Mouse (Mus musculus) midbrain, embryonic 13.5 days (tissue): ENCODE results near the gene Znhit3. TPM values are rescaled to one million over a fixed set of nuclear protein-coding genes. Genes with fewer than 3 reads are reported as not detected.

Experiments used
- ATAC-seq: fragments of 200-750 bp; cut with Nextera tagmentation; 2 replicates; pipeline ENCODE4 v1.8.0; 2017; ENCODE audit warnings: mild to moderate bottlenecking, moderate TSS enrichment, moderate library complexity
- H3K27ac ChIP-seq: fragments of 300-500 bp; sonication (generic); 2 replicates; pipeline ENCODE4 v1.5.1; 2015; ENCODE audit warnings: inconsistent platforms, mild to moderate bottlenecking, moderate library complexity
- H3K27me3 ChIP-seq: fragments of 300-500 bp; sonication (generic); 2 replicates; pipeline ENCODE4 v1.6.1; 2015; ENCODE audit warnings: mild to moderate bottlenecking, inconsistent platforms
- H3K36me3 ChIP-seq: fragments of 300-500 bp; sonication (generic); 2 replicates; pipeline ENCODE4 v1.6.1; 2015; ENCODE audit warnings: mild to moderate bottlenecking, inconsistent platforms
- H3K4me1 ChIP-seq: fragments of 300-500 bp; sonication (generic); replicated peaks from 2 replicates; pipeline ENCODE4 v1.6.1; 2015; ENCODE audit warnings: inconsistent platforms
- H3K4me2 ChIP-seq: fragments of 300-500 bp; sonication (generic); replicated peaks from 2 replicates; pipeline ENCODE4 v1.6.1; 2015; ENCODE audit warnings: moderate library complexity, mild to moderate bottlenecking, inconsistent platforms
- H3K4me3 ChIP-seq: fragments of 300-500 bp; sonication (generic); replicated peaks from 2 replicates; pipeline ENCODE4 v1.5.1; 2015; ENCODE audit warnings: mild to moderate bottlenecking, inconsistent platforms
- H3K9ac ChIP-seq: fragments of 300-500 bp; sonication (generic); replicated peaks from 2 replicates; pipeline ENCODE4 v1.6.1; 2015; ENCODE audit warnings: mild to moderate bottlenecking, inconsistent platforms
- H3K9me3 ChIP-seq: fragments of 300-500 bp; sonication (generic); 2 replicates; pipeline ENCODE4 v1.6.1; 2016; ENCODE audit warnings: mild to moderate bottlenecking, inconsistent platforms
- WGBS: fragments of 180-500 bp; shearing (Covaris S2); methylation state at CpG from one replicate; pipeline ENCODE4 v1.1.7; 2015; 5-methylcytosine and 5-hydroxymethylcytosine counted together
- polyA plus RNA-seq: library from polyadenylated mRNA; unstranded; fragments of >200 nt; fragmentation: Nextera tagmentation; extraction: Ambion mirVana; gene quantifications from 2 replicates; pipeline ENCODE4 v1.2.1, GENCODE M21; 2015

Znhit3 gene
- polyA plus RNA-seq, result 67.4 and 68.1 TPM in 2 replicates

GRCm38 (mm10) chr11:84916053-84916702, at the start of gene Znhit3:
TSS of gene Znhit3 (minus strand) at chr11:84916366.
- Histone ChIP-seq H3K9me3 (no peaks in the 10 kb centered on the region), H3K9ac (peak within 1 kb of the TSS; percentile 77), H3K4me2 (peak within 1 kb of the TSS; percentile 71), H3K4me1 (peaks cover 23% of the 10 kb centered on the region), H3K36me3 (peaks cover 28% of the 10 kb centered on the region), H3K27ac (no peak within 1 kb of the TSS), H3K27me3 (no peaks in the 10 kb centered on the region), H3K4me3 (peak within 1 kb of the TSS; percentile 79)
- 3% methylated on average over 34 of the region's 34 CpGs for WGBS
- ATAC-seq, result peak; percentile 91

- Histone ChIP-seq H3K4me3 (no peak overlapping the region), H3K27me3 (peaks cover 25% of the 10 kb centered on the region), H3K9me3 (no peaks in the 10 kb centered on the region), H3K27ac (no peak overlapping the region), H3K4me1 (peaks cover 29% of the 10 kb centered on the region), H3K9ac (no peak overlapping the region), H3K36me3 (no peaks in the 10 kb centered on the region), H3K4me2 (no peak overlapping the region)
- WGBS, result 94% methylated on average over 3 of the region's 3 CpGs
- no peak for ATAC-seq
Measured at GRCm38 (mm10) chr11:84963556-84963955, 47.4 kb upstream of the Znhit3 start.

- H3K27ac ChIP-seq, result no peak overlapping the region
Measured at GRCm38 (mm10) chr11:84962536-84962935, 46.4 kb upstream of the Znhit3 start.

GRCm38 (mm10) chr11:84961571-84961970, 45.4 kb upstream of the Znhit3 start:
- 79% methylated on average over 4 of the region's 4 CpGs for WGBS
- peaks cover 45% of the 10 kb centered on the region for H3K27me3 ChIP-seq
- H3K9me3 ChIP-seq, result no peaks in the 10 kb centered on the region
- H3K4me1 ChIP-seq, result peaks cover 29% of the 10 kb centered on the region
- H3K27ac ChIP-seq, result no peak overlapping the region
- no peak overlapping the region for H3K9ac ChIP-seq
- no peak overlapping the region for H3K4me2 ChIP-seq
- H3K4me3 ChIP-seq, result no peak overlapping the region
- no peak for ATAC-seq
- H3K36me3 ChIP-seq, result no peaks in the 10 kb centered on the region

More at GRCm38 (mm10) chr11:84962536-84962935, 46.4 kb upstream of the Znhit3 start:
- Histone ChIP-seq H3K9me3 (no peaks in the 10 kb centered on the region), H3K4me3 (no peak overlapping the region), H3K36me3 (no peaks in the 10 kb centered on the region), H3K9ac (no peak overlapping the region), H3K4me1 (peaks cover 33% of the 10 kb centered on the region), H3K4me2 (no peak overlapping the region), H3K27me3 (peaks cover 35% of the 10 kb centered on the region)
- no peak for ATAC-seq
- 87% methylated on average over 4 of the region's 4 CpGs for WGBS

GRCm38 (mm10) chr11:84960780-84961179, 44.6 kb upstream of the Znhit3 start:
- Histone ChIP-seq H3K27me3 (peaks cover 53% of the 10 kb centered on the region), H3K27ac (no peak overlapping the region), H3K4me1 (peaks cover 26% of the 10 kb centered on the region), H3K4me3 (no peak overlapping the region), H3K9me3 (no peaks in the 10 kb centered on the region), H3K4me2 (no peak overlapping the region), H3K36me3 (no peaks in the 10 kb centered on the region), H3K9ac (no peak overlapping the region)
- ATAC-seq, result no peak
- 63% methylated on average over 6 of the region's 6 CpGs for WGBS

GRCm38 (mm10) chr11:84960291-84960690, 44.1 kb upstream of the Znhit3 start:
- H3K27me3 ChIP-seq, result peaks cover 53% of the 10 kb centered on the region
- WGBS, result 27% methylated on average over 3 of the region's 3 CpGs
- H3K4me2 ChIP-seq, result no peak overlapping the region
- no peak overlapping the region for H3K27ac ChIP-seq
- no peaks in the 10 kb centered on the region for H3K9me3 ChIP-seq
- H3K4me1 ChIP-seq, result peaks cover 26% of the 10 kb centered on the region
- no peak overlapping the region for H3K9ac ChIP-seq
- ATAC-seq, result no peak
- no peaks in the 10 kb centered on the region for H3K36me3 ChIP-seq
- no peak overlapping the region for H3K4me3 ChIP-seq

- H3K27ac ChIP-seq, result no peak overlapping the region
- no peak for ATAC-seq
- H3K4me1 ChIP-seq, result peaks cover 26% of the 10 kb centered on the region
- 2% methylated on average over 9 of the region's 9 CpGs for WGBS
- no peak overlapping the region; the same call in 1 of the 2 replicates for H3K4me2 ChIP-seq
- H3K9ac ChIP-seq, result no peak overlapping the region
- peaks cover 53% of the 10 kb centered on the region for H3K27me3 ChIP-seq
- H3K36me3 ChIP-seq, result no peaks in the 10 kb centered on the region
- H3K4me3 ChIP-seq, result no peak overlapping the region
- no peaks in the 10 kb centered on the region for H3K9me3 ChIP-seq
Measured at GRCm38 (mm10) chr11:84959701-84960181, 43.6 kb upstream of the Znhit3 start.

- Histone ChIP-seq H3K4me3 (no peak overlapping the region), H3K27ac (no peak overlapping the region), H3K4me1 (peaks cover 26% of the 10 kb centered on the region), H3K9me3 (no peaks in the 10 kb centered on the region), H3K4me2 (no peak overlapping the region), H3K9ac (no peak overlapping the region), H3K36me3 (no peaks in the 10 kb centered on the region), H3K27me3 (peaks cover 53% of the 10 kb centered on the region)
- 17% methylated on average over 5 of the region's 5 CpGs for WGBS
- ATAC-seq, result no peak
Measured at GRCm38 (mm10) chr11:84959181-84959580, 43.0 kb upstream of the Znhit3 start.

- peaks cover 26% of the 10 kb centered on the region for H3K4me1 ChIP-seq
- peaks cover 53% of the 10 kb centered on the region for H3K27me3 ChIP-seq
- no peaks in the 10 kb centered on the region for H3K36me3 ChIP-seq
- under 1% methylated on average over 11 of the region's 11 CpGs for WGBS
- no peaks in the 10 kb centered on the region for H3K9me3 ChIP-seq
- peak overlapping the region; percentile 59 for H3K4me2 ChIP-seq
- H3K9ac ChIP-seq, result peak overlapping the region; percentile 33; the same call in 1 of the 2 replicates
- peak overlapping the region; percentile 38 for H3K4me3 ChIP-seq
- no peak for ATAC-seq
- H3K27ac ChIP-seq, result no peak overlapping the region
Measured at GRCm38 (mm10) chr11:84958271-84958630, 42.1 kb upstream of the Znhit3 start.

GRCm38 (mm10) chr11:84957591-84958270, 41.6 kb upstream of the Znhit3 start, which contains the start of gene Car4:
TSS of gene Car4 (plus strand) at chr11:84957786.
- Histone ChIP-seq H3K27me3 (peaks cover 53% of the 10 kb centered on the region), H3K9ac (peak within 1 kb of the TSS; percentile 33), H3K4me3 (peak within 1 kb of the TSS; percentile 38), H3K4me1 (peaks cover 26% of the 10 kb centered on the region), H3K27ac (no peak within 1 kb of the TSS), H3K9me3 (no peaks in the 10 kb centered on the region), H3K4me2 (peak within 1 kb of the TSS; percentile 59), H3K36me3 (no peaks in the 10 kb centered on the region)
- WGBS, result under 1% methylated on average over 49 of the region's 49 CpGs
- peak; percentile 48; the same call in 1 of the 2 replicates for ATAC-seq

- no peak overlapping the region for H3K9ac ChIP-seq
- peaks cover 26% of the 10 kb centered on the region for H3K4me1 ChIP-seq
- 10% methylated on average over 15 of the region's 15 CpGs for WGBS
- ATAC-seq, result no peak
- no peak overlapping the region for H3K27ac ChIP-seq
- peak overlapping the region; percentile 38 for H3K4me3 ChIP-seq
- H3K9me3 ChIP-seq, result no peaks in the 10 kb centered on the region
- H3K27me3 ChIP-seq, result peaks cover 53% of the 10 kb centered on the region
- no peaks in the 10 kb centered on the region for H3K36me3 ChIP-seq
- H3K4me2 ChIP-seq, result peak overlapping the region; percentile 59
Measured at GRCm38 (mm10) chr11:84957171-84957570, 41.0 kb upstream of the Znhit3 start.

GRCm38 (mm10) chr11:84956400-84956799, 40.2 kb upstream of the Znhit3 start:
- peaks cover 26% of the 10 kb centered on the region for H3K4me1 ChIP-seq
- H3K9ac ChIP-seq, result no peak overlapping the region
- no peaks in the 10 kb centered on the region for H3K36me3 ChIP-seq
- no peak overlapping the region for H3K27ac ChIP-seq
- WGBS, result 21% methylated on average over 5 of the region's 5 CpGs
- H3K27me3 ChIP-seq, result peaks cover 50% of the 10 kb centered on the region
- H3K9me3 ChIP-seq, result no peaks in the 10 kb centered on the region
- ATAC-seq, result no peak
- H3K4me3 ChIP-seq, result no peak overlapping the region
- no peak overlapping the region for H3K4me2 ChIP-seq
